Mouse (Mus musculus): ENCODE data around the gene Tlr7. TPM values are rescaled to one million over a fixed set of nuclear protein-coding genes. Genes with fewer than 3 reads are reported as not detected.

The Tlr7 gene
- polyA plus RNA-seq, 1 experiment from 2014 or later: 0.27 TPM

GRCm38 (mm10) chrX:167263530-167263929 is 66.8 kb downstream of the Tlr7 start:
- Histone ChIP-seq H3K27ac (replicated peaks) (no peak overlapping the region), H3K9me3 (replicated peaks) (no peaks in the 10 kb centered on the region), H3K27me3 (ENCODE audit: low read depth, poor library complexity, severe bottlenecking) (peaks cover 99% of the 10 kb centered on the region), H3K36me3 (no peaks in the 10 kb centered on the region), H3K4me1 (no peaks in the 10 kb centered on the region), H3K4me3 (no peak overlapping the region)
- 78% methylated on average over 4 of the region's 4 CpGs for whole genome bisulfite sequencing
- DNase-seq (ENCODE audit: low spot score): no peak

Other genes with a start within 250 kb of the Tlr7 start
- gene Tmsb4x, start 121.2 kb downstream of the Tlr7 start, polyA plus RNA-seq (2016; fragmentation: Nextera tagmentation; extraction: Ambion mirVana): 3,605 and 4,052 TPM in 2 replicates
- gene Tlr8, start 66.2 kb downstream of the Tlr7 start, polyA plus RNA-seq (2016; fragmentation: Nextera tagmentation; extraction: Ambion mirVana): 0.30 TPM in 1 of 2 replicates, not detected in the other
- 23.0 and 24.3 TPM in 2 replicates for gene Prps2, start 52.2 kb upstream of the Tlr7 start, polyA plus RNA-seq (2016; fragmentation: Nextera tagmentation; extraction: Ambion mirVana)

Data from midbrain, embryonic 10.5 days (tissue).